Mouse (Mus musculus): ENCODE data around the gene Gtf3c1. TPM values are rescaled to one million over a fixed set of nuclear protein-coding genes. Genes with fewer than 3 reads are reported as not detected.

The Gtf3c1 gene
- total RNA-seq, 2 experiments from 2014 or later: 87.1 to 93.0 TPM

- intact Hi-C loops (cut with DNase I): no loop called here
Observed at GRCm38 (mm10) chr7:125625829-125626228, 81.8 kb downstream of the Gtf3c1 start.

GRCm38 (mm10) chr7:125625219-125625618 is 82.4 kb downstream of the Gtf3c1 start:
- intact Hi-C loops (cut with DNase I): no loop called here
- no peak for DNase-seq

More at GRCm38 (mm10) chr7:125625829-125626228, 81.8 kb downstream of the Gtf3c1 start:
- DNase-seq: no peak

- intact Hi-C loops (cut with DNase I): no loop called here
Observed at GRCm38 (mm10) chr7:125622741-125623685, 84.6 kb downstream of the Gtf3c1 start.

GRCm38 (mm10) chr7:125620077-125620476 is 87.5 kb downstream of the Gtf3c1 start:
- DNase-seq: no peak
- intact Hi-C loops (cut with DNase I): no loop called here

More at GRCm38 (mm10) chr7:125622741-125623685, 84.6 kb downstream of the Gtf3c1 start:
- DNase-seq: no peak

- no peak for DNase-seq
- intact Hi-C loops (cut with DNase I): no loop called here
Observed at GRCm38 (mm10) chr7:125618016-125618415, 89.6 kb downstream of the Gtf3c1 start.

- intact Hi-C loops (cut with DNase I): no loop called here
Observed at GRCm38 (mm10) chr7:125615453-125615852, 92.1 kb downstream of the Gtf3c1 start.

GRCm38 (mm10) chr7:125613579-125613978 is 94.0 kb downstream of the Gtf3c1 start:
- DNase-seq: no peak
- intact Hi-C loops (cut with DNase I): no loop called here

More at GRCm38 (mm10) chr7:125615453-125615852, 92.1 kb downstream of the Gtf3c1 start:
- DNase-seq: no peak

- DNase-seq: no peak
- intact Hi-C loops (cut with DNase I): no loop called here
Observed at GRCm38 (mm10) chr7:125608183-125608688, 99.3 kb downstream of the Gtf3c1 start.

- DNase-seq: no peak
- intact Hi-C loops (cut with DNase I): no loop called here
Observed at GRCm38 (mm10) chr7:125607384-125608182, 100.0 kb downstream of the Gtf3c1 start.

- DNase-seq: no peak
- intact Hi-C loops (cut with DNase I): no loop called here
Observed at GRCm38 (mm10) chr7:125606265-125607164, 101.1 kb downstream of the Gtf3c1 start.

- DNase-seq: no peak
Observed at GRCm38 (mm10) chr7:125605725-125606139, 101.8 kb downstream of the Gtf3c1 start.

GRCm38 (mm10) chr7:125604362-125605319 is 102.9 kb downstream of the Gtf3c1 start:
- DNase-seq: no peak
- intact Hi-C loops (cut with DNase I): no loop called here

More at GRCm38 (mm10) chr7:125605725-125606139, 101.8 kb downstream of the Gtf3c1 start:
- intact Hi-C loops (cut with DNase I): no loop called here

GRCm38 (mm10) chr7:125603185-125603631 is 104.4 kb downstream of the Gtf3c1 start, which contains the start of gene Il21r:
Gene Il21r (plus strand): TSS chr7:125603429.
- no peak for DNase-seq
- intact Hi-C loops (cut with DNase I): no loop called here

- no peak for DNase-seq
- intact Hi-C loops (cut with DNase I): no loop called here
Observed at GRCm38 (mm10) chr7:125601821-125602448, 105.6 kb downstream of the Gtf3c1 start.

GRCm38 (mm10) chr7:125601280-125601670 is 106.3 kb downstream of the Gtf3c1 start:
- no peak for DNase-seq
- intact Hi-C loops (cut with DNase I): no loop called here

GRCm38 (mm10) chr7:125600612-125601279 is 106.8 kb downstream of the Gtf3c1 start:
- DNase-seq: no peak
- intact Hi-C loops (cut with DNase I): no loop called here

GRCm38 (mm10) chr7:125600136-125600535 is 107.4 kb downstream of the Gtf3c1 start:
- intact Hi-C loops (cut with DNase I): no loop called here
- no peak for DNase-seq

Data from left cerebral cortex, postnatal 4 days (tissue).